Mouse (Mus musculus) E14TG2a.4 (cell line): ENCODE data around the gene Unc5c.

Experiments used
- CTCF ChIP-seq: conservative IDR thresholded peaks from 2 replicates; pipeline ENCODE4 v1.5.1; 2014; ENCODE audit warnings: low read length
- POU5F1 ChIP-seq: IDR thresholded peaks from 2 replicates; pipeline ENCODE4 v1.6.1; 2014; ENCODE audit warnings: low read length, borderline replicate concordance

DNA sequence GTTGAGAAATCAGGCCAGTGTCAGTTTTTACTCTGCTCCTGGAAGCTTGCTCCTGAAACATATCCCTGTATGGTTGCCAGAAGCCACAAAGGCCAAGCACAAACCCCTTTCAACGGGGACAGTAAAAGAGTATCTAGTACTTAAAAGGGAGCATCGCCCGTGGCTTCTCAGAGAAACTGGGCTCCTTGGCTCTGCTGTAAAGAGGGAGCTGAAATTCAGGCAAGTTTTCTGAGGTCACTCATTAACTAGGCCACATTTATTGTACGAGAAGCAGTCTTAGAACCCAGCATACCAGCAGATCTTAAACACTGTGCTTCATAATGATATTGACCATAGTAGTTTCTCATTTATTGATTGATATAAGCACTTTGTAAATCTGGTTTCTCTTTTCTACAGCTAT is 317.5 kb downstream of the Unc5c start:
- TF ChIP-seq POU5F1 = no peak
- no peak for TF ChIP-seq CTCF
